Mouse (Mus musculus): ENCODE measurements around the gene Agrn. TPM values are rescaled to one million over a fixed set of nuclear protein-coding genes. Genes with fewer than 3 reads are reported as not detected.

Gene Agrn
- polyA plus RNA-seq, 1 experiment from 2014 or later, result 85.6 TPM

DNA sequence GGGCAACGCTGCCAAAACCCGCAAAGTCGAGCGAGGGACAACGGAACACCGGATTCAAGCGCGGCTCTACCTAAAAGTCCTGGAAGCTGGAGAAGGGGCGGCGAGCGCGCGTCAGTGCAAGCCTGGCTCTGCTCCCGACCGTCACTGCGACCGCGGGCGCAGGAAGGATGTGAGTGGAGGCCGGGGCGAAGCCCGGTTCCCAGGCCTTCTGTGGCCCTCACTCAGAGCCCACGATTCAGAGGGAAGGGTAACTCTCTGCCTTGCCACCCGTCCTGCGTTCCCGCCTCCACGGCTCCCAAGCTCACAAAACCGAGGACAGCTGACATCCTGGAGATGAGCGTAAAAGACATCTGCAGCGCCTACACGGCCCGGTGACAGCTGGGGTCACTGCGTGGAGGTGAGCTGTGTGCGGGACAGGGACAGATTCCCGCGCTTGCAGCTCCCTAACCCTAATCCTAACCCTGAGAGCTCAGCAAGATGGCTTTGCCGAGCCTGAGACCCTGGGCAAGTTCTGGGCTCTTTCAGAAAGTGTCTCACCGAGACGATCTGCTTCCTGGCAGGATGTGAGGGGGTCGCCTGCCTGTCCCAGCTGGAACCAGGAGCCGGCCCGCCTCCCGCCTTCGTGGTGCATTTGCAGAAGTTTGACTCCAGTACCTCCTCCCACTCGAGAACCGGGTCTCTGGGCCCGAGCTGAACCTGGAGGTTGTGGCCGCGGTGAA is 6.3 kb upstream of the Agrn start:
- H3K4me3 ChIP-seq (ENCODE audit: low read length), result peak overlapping the region; percentile 69
- ATAC-seq (ENCODE audit: low read depth), result peak; percentile 53
- H3K9me3 ChIP-seq (ENCODE audit: control insufficient read depth, low read length), result no peaks in the 10 kb centered on the region
- peaks cover 14% of the 10 kb centered on the region for H3K4me1 ChIP-seq (replicated peaks; ENCODE audit: control insufficient read depth, insufficient read depth, low read length)
- H3K4me2 ChIP-seq (ENCODE audit: low read depth, low read length), result peak overlapping the region; percentile 96
- H3K36me3 ChIP-seq (ENCODE audit: control insufficient read depth, insufficient read depth, low read length), result no peaks in the 10 kb centered on the region
- peak overlapping the region; percentile 38 for H3K27ac ChIP-seq (ENCODE audit: low read length)
- WGBS, result under 1% methylated on average over 49 of the region's 49 CpGs
- peaks cover 15% of the 10 kb centered on the region; the same call in 1 of the 2 replicates for H3K27me3 ChIP-seq (ENCODE audit: control insufficient read depth, insufficient read depth, low read depth, low read length)
- peak overlapping the region; percentile 65 for H3K9ac ChIP-seq (ENCODE audit: low read length)

DNA sequence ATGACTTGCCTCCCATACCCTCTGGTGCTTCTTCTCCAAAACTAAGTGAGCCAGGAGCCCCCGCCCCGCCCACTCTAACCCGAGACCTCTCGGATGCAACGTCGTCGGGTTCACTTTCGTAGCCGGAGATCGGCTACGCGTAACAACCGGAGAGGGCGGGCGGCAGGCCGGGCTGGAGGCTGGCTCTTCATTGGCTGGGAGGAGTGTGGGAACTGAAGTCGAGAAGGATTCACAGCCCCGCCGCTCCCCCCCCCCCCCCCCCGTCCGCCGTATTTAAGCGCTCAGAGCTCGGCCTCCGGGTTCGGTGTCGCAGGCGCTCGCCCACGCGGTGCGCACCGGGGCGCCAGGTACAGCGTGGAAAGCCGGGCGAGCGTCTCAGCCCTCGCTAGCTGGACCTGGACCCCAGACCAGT is 5.7 kb upstream of the Agrn start, which contains the start of gene AW011738:
Gene AW011738 (plus strand): TSS at position 304 of the 412 bp plus-strand sequence.
- WGBS, result 0% methylated on average over 33 of the region's 39 CpGs
- peak; percentile 82 for ATAC-seq (ENCODE audit: low read depth)
- Histone ChIP-seq H3K36me3 (ENCODE audit: control insufficient read depth, insufficient read depth, low read length) (no peaks in the 10 kb centered on the region), H3K4me3 (ENCODE audit: low read length) (peak within 1 kb of the TSS; percentile 69), H3K4me2 (ENCODE audit: low read depth, low read length) (peak within 1 kb of the TSS; percentile 96), H3K9me3 (ENCODE audit: control insufficient read depth, low read length) (no peaks in the 10 kb centered on the region), H3K27ac (ENCODE audit: low read length) (peak within 1 kb of the TSS; percentile 38), H3K27me3 (ENCODE audit: control insufficient read depth, insufficient read depth, low read depth, low read length) (peaks cover 15% of the 10 kb centered on the region; the same call in 1 of the 2 replicates), H3K4me1 (replicated peaks; ENCODE audit: control insufficient read depth, insufficient read depth, low read length) (peaks cover 14% of the 10 kb centered on the region), H3K9ac (ENCODE audit: low read length) (peak within 1 kb of the TSS; percentile 65)

DNA sequence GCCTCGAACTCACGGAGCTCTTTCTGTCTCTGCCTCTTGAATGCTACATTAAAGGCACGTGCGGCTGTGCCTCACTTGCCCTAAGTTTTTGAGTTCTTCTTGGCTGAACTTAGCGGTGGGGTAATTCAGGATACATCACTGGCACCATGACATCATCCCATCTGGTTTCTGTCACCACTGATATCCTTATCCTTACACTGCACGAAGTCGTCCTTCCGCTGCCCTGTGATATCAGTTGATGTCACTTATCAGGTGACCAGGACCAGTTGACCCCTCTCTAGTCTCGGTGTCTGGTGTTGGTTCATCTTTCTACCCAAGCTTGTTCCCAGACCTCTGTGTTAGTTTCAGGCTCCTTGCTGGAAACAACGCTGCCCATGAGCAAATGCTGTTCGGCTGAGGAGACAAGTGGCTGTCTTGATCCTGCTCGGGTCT is 5.2 kb upstream of the Agrn start:
- 34% methylated on average over 12 of the region's 12 CpGs for WGBS
- Histone ChIP-seq H3K27me3 (ENCODE audit: control insufficient read depth, insufficient read depth, low read depth, low read length) (peaks cover 15% of the 10 kb centered on the region; the same call in 1 of the 2 replicates), H3K9ac (ENCODE audit: low read length) (peak overlapping the region; percentile 65; the same call in 1 of the 2 replicates), H3K4me2 (ENCODE audit: low read depth, low read length) (peak overlapping the region; percentile 96), H3K36me3 (ENCODE audit: control insufficient read depth, insufficient read depth, low read length) (no peaks in the 10 kb centered on the region), H3K4me1 (replicated peaks; ENCODE audit: control insufficient read depth, insufficient read depth, low read length) (peaks cover 14% of the 10 kb centered on the region), H3K4me3 (ENCODE audit: low read length) (peak overlapping the region; percentile 69), H3K27ac (ENCODE audit: low read length) (0 out of 2 replicates have a peak overlapping the region, but pooled peaks have one; percentile 27), H3K9me3 (ENCODE audit: control insufficient read depth, low read length) (no peaks in the 10 kb centered on the region)
- ATAC-seq (ENCODE audit: low read depth), result no peak

DNA sequence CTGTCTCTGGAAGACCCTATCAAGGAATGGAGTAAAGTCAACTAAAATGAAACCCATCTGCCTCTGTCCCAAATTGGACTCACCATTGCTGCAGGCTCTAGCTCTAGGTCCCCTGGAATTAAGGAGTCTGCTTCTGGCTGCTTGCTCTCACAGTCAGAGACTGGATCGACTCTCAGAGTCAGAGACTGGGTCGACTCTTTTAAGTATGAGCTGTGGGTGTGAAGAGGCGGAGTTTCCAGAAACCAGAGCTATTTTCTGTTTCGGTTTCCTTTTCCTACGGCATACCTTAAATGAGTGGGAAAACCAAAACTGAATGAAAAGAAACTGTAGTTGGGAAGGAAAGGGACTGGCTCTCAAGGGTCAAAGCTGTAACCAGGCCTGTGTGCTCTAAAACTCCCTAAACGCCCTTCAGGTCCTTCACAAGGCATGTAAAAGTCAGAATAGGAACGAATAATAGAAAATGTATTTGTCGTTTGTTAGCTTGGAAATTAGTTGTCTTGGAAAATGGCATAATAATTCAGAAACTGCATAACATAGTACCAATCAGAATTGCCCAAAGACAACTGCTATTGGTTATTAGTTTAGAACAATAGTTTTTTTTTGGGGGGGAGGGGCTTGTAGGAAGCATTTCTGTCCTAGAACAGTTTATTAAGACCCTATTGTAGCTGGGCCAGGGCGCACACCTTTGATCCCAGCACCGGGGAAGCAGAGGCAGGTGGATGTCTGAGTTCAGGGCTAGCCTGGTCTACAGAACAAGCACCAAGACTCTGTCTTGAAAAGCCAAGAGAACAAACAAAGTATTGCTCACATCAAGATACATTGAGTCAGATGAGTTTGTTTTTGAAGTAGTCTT is 3.6 kb upstream of the Agrn start, which contains the start of gene Isg15:
Gene Isg15 (minus strand): TSS at position 196 of the 853 bp plus-strand sequence.
- H3K36me3 ChIP-seq (ENCODE audit: control insufficient read depth, insufficient read depth, low read length), result no peaks in the 10 kb centered on the region
- no peaks in the 10 kb centered on the region for H3K9me3 ChIP-seq (ENCODE audit: control insufficient read depth, low read length)
- peaks cover 20% of the 10 kb centered on the region for H3K4me1 ChIP-seq (replicated peaks; ENCODE audit: control insufficient read depth, insufficient read depth, low read length)
- no peak for ATAC-seq (ENCODE audit: low read depth)
- H3K4me2 ChIP-seq (ENCODE audit: low read depth, low read length), result peak within 1 kb of the TSS; percentile 13
- H3K27ac ChIP-seq (ENCODE audit: low read length), result no peak within 1 kb of the TSS
- H3K9ac ChIP-seq (ENCODE audit: low read length), result no peak within 1 kb of the TSS
- no peak within 1 kb of the TSS for H3K4me3 ChIP-seq (ENCODE audit: low read length)
- WGBS, result 56% methylated on average over 10 of the region's 10 CpGs
- H3K27me3 ChIP-seq (ENCODE audit: control insufficient read depth, insufficient read depth, low read depth, low read length), result peaks cover 15% of the 10 kb centered on the region; the same call in 1 of the 2 replicates

DNA sequence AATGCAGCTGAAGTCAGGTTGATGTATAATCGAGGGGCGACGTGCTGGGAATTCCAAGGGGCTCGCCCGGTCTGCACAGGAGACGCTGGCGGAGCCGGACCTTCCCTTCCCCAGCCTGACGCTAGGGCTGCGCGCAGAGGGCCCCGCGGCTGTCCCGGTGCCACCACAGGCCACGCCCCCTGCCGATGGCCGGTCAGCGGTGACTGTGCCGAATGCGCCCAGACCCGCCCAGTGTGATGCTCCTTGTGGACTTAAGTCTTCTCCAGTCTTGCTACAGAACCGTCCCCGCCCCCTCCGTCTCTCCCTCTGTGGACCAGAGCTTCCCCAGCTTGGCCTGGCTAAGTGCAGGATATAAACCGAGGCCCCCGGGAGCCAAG is 529 bp upstream of the Agrn start:
- H3K4me3 ChIP-seq (ENCODE audit: low read length), result peak overlapping the region; percentile 96
- peaks cover 4% of the 10 kb centered on the region; the same call in 1 of the 2 replicates for H3K27me3 ChIP-seq (ENCODE audit: control insufficient read depth, insufficient read depth, low read depth, low read length)
- 0% methylated on average over 19 of the region's 26 CpGs for WGBS
- peak; percentile 91 for ATAC-seq (ENCODE audit: low read depth)
- peak overlapping the region; percentile 70 for H3K4me2 ChIP-seq (ENCODE audit: low read depth, low read length)
- peak overlapping the region; percentile 72 for H3K9ac ChIP-seq (ENCODE audit: low read length)
- H3K27ac ChIP-seq (ENCODE audit: low read length), result peak overlapping the region; percentile 95
- peaks cover 2% of the 10 kb centered on the region; the same call in 1 of the 2 replicates for H3K36me3 ChIP-seq (ENCODE audit: control insufficient read depth, insufficient read depth, low read length)
- H3K4me1 ChIP-seq (replicated peaks; ENCODE audit: control insufficient read depth, insufficient read depth, low read length), result peaks cover 38% of the 10 kb centered on the region
- no peaks in the 10 kb centered on the region for H3K9me3 ChIP-seq (ENCODE audit: control insufficient read depth, low read length)

DNA sequence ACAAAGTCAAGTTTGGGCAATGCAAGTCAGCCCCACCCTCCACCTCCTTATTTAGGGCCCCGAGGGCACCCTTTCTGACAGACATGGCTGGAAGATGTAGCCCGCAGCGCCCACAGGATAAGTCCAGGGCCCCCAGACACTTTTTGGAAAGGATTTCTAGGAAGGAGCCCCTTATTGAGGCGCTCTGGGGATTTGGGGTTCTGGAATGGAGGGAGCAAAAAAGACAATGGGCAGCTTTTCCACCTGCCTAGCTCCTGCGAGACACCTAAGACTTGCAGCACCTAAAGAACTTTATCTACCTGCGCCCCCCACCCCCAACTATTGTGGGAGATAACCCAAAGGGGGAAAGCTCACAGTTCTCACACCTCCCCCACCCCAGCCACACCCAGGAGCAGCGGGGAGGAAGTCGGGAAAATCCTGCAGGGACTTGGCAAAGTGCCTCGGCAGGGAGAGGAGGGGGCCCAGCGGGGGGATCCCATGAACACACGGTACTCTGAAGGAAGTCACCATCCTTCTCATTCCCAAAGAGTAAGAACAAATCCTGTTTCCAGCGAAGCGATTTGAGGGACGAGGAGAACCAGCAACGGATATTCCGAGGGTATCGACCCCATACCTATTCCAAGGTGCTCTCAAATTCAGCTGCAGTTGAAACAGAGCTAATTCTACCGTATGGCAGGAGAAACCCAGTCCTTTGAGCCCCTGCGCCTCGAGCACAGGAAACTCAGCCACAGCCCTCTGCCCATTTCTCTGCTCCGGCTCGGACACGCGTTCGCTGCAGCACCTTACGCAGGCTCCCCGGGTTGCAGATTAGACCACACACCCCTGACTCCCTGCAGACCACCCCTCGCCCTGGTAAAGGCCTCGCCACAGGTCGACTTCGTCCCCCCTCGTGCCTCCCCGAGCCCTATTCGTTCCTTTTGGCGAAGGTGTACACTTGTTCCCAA is 1.1 kb downstream of the Agrn start:
- Histone ChIP-seq H3K27me3 (ENCODE audit: control insufficient read depth, insufficient read depth, low read depth, low read length) (no peaks in the 10 kb centered on the region), H3K27ac (ENCODE audit: low read length) (peak overlapping the region; percentile 89), H3K4me1 (replicated peaks; ENCODE audit: control insufficient read depth, insufficient read depth, low read length) (peaks cover 42% of the 10 kb centered on the region), H3K9ac (ENCODE audit: low read length) (peak overlapping the region; percentile 90), H3K4me2 (ENCODE audit: low read depth, low read length) (peak overlapping the region; percentile 98), H3K9me3 (ENCODE audit: control insufficient read depth, low read length) (no peaks in the 10 kb centered on the region), H3K36me3 (ENCODE audit: control insufficient read depth, insufficient read depth, low read length) (peaks cover 2% of the 10 kb centered on the region; the same call in 1 of the 2 replicates), H3K4me3 (ENCODE audit: low read length) (peak overlapping the region; percentile 96)
- WGBS, result 3% methylated on average over 35 of the region's 35 CpGs
- 0 out of 2 replicates have a peak, but pooled peaks have one; percentile 10 for ATAC-seq (ENCODE audit: low read depth)

DNA sequence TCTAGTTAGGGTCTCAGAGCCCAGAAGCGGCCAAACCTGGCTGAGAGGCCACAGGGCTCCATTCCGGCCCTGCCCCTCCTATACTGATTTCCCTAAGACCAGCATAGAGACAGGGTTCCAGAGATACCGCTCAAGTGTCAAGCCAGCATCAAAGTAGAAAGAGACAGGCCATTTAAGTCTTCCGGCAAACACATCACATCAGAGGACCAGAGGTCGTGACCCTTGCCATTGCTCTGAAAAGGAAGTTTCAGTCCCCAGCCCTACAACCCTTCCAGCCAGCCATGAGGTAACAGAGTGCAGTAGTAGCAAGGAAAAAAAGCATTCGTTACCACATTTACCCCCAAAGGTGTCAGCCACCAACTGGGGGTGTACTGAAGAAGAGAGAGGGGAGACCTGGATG is 2.9 kb downstream of the Agrn start:
- no peak for ATAC-seq (ENCODE audit: low read depth)
- H3K9ac ChIP-seq (ENCODE audit: low read length), result no peak overlapping the region
- WGBS, result 54% methylated on average over 6 of the region's 6 CpGs
- no peaks in the 10 kb centered on the region for H3K27me3 ChIP-seq (ENCODE audit: control insufficient read depth, insufficient read depth, low read depth, low read length)
- peaks cover 9% of the 10 kb centered on the region for H3K36me3 ChIP-seq (ENCODE audit: control insufficient read depth, insufficient read depth, low read length)
- H3K9me3 ChIP-seq (ENCODE audit: control insufficient read depth, low read length), result no peaks in the 10 kb centered on the region
- peak overlapping the region; percentile 98 for H3K4me2 ChIP-seq (ENCODE audit: low read depth, low read length)
- H3K4me3 ChIP-seq (ENCODE audit: low read length), result no peak overlapping the region
- peaks cover 45% of the 10 kb centered on the region for H3K4me1 ChIP-seq (replicated peaks; ENCODE audit: control insufficient read depth, insufficient read depth, low read length)
- no peak overlapping the region for H3K27ac ChIP-seq (ENCODE audit: low read length)

DNA sequence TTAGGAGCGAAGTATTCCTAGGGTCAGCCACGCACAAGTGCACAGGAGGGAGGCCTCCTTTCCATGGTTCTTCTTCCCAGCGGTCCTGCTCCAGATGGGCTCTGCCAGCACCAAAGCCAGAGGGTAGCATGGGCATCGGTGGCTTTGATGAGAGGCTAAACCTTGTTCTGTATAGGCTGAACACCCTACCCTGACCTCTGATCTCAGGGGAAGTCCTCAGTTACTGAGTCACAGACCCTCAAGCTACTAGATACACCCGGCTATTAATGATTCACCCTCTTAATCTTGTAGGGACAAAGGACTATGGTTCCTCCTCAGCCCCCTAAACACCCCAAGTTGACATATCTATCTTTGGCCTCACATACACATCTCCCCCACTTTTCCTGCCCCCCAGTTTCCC is 3.4 kb downstream of the Agrn start:
- 46% methylated on average over 5 of the region's 5 CpGs for WGBS
- no peak for ATAC-seq (ENCODE audit: low read depth)
- H3K4me1 ChIP-seq (replicated peaks; ENCODE audit: control insufficient read depth, insufficient read depth, low read length), result peaks cover 49% of the 10 kb centered on the region
- H3K4me2 ChIP-seq (ENCODE audit: low read depth, low read length), result peak overlapping the region; percentile 32; the same call in 1 of the 2 replicates
- H3K36me3 ChIP-seq (ENCODE audit: control insufficient read depth, insufficient read depth, low read length), result peaks cover 9% of the 10 kb centered on the region
- no peak overlapping the region for H3K9ac ChIP-seq (ENCODE audit: low read length)
- H3K9me3 ChIP-seq (ENCODE audit: control insufficient read depth, low read length), result no peaks in the 10 kb centered on the region
- peak overlapping the region; percentile 88 for H3K27ac ChIP-seq (ENCODE audit: low read length)
- peak overlapping the region; percentile 16; the same call in 1 of the 2 replicates for H3K4me3 ChIP-seq (ENCODE audit: low read length)
- no peaks in the 10 kb centered on the region for H3K27me3 ChIP-seq (ENCODE audit: control insufficient read depth, insufficient read depth, low read depth, low read length)
